Mouse (Mus musculus) forebrain, embryonic 16.5 days (tissue): ENCODE data around the gene Dnlz. TPM values are rescaled to one million over a fixed set of nuclear protein-coding genes. Genes with fewer than 3 reads are reported as not detected.
A peak's percentile ranks its signal among the peaks of the same experiment; 100 is the strongest.

Experiments
- ATAC-seq: fragments of 200-750 bp; cut with Nextera tagmentation; 2 replicates; pipeline ENCODE4 v1.8.0; 2017; ENCODE audit warnings: mild to moderate bottlenecking, moderate library complexity
- H3K27ac ChIP-seq: fragments of 300-500 bp; sonication (generic); 2 replicates; pipeline ENCODE4 v1.5.1; 2014; ENCODE audit warnings: low read length, control low read depth
- H3K27me3 ChIP-seq: fragments of 300-500 bp; sonication (generic); replicated peaks from 2 replicates; pipeline ENCODE4 v1.6.1; 2014; ENCODE audit warnings: low read length; ENCODE audit not compliant: control insufficient read depth, insufficient read depth
- H3K36me3 ChIP-seq: fragments of 300-500 bp; sonication (generic); 2 replicates; pipeline ENCODE4 v1.6.1; 2014; ENCODE audit not compliant: control insufficient read depth, insufficient read depth
- H3K4me1 ChIP-seq: fragments of 300-500 bp; sonication (generic); replicated peaks from 2 replicates; pipeline ENCODE4 v1.6.1; 2014; ENCODE audit warnings: low read length; ENCODE audit not compliant: control insufficient read depth, insufficient read depth
- H3K4me2 ChIP-seq: fragments of 300-500 bp; sonication (generic); 2 replicates; pipeline ENCODE4 v1.6.1; 2014; ENCODE audit warnings: mild to moderate bottlenecking, low read length, control low read depth
- H3K4me3 ChIP-seq: fragments of 300-500 bp; sonication (generic); replicated peaks from 2 replicates; pipeline ENCODE4 v1.5.1; 2014; ENCODE audit warnings: mild to moderate bottlenecking, low read length, control low read depth
- H3K9ac ChIP-seq: fragments of 300-500 bp; sonication (generic); replicated peaks from 2 replicates; pipeline ENCODE4 v1.6.1; 2014; ENCODE audit warnings: low read depth, low read length, control low read depth
- H3K9me3 ChIP-seq: fragments of 300-500 bp; sonication (generic); 2 replicates; pipeline ENCODE4 v1.6.1; 2016; ENCODE audit warnings: low read length; ENCODE audit not compliant: control insufficient read depth
- WGBS: fragments of 180-500 bp; shearing (Covaris S2); extraction: QIAGEN DNeasy Blood & Tissue Kit; methylation state at CpG from one replicate; pipeline ENCODE4 v1.1.7; 2014; 5-methylcytosine and 5-hydroxymethylcytosine counted together
- polyA plus RNA-seq: library from polyadenylated mRNA; unstranded; fragments of >200 nt; fragmentation: Nextera tagmentation; extraction: Ambion mirVana; gene quantifications from 2 replicates; pipeline ENCODE4 v1.2.1, GENCODE M21; 2015

Dnlz gene
- polyA plus RNA-seq, 1 experiment from 2014 or later = 32.5 TPM

- no peaks in the 10 kb centered on the region for H3K36me3 ChIP-seq
- H3K9ac ChIP-seq = no peak within 1 kb of the TSS
- WGBS = 59% methylated on average over 3 of the region's 3 CpGs
- no peak within 1 kb of the TSS for H3K27ac ChIP-seq
- no peaks in the 10 kb centered on the region for H3K4me1 ChIP-seq
- no peak within 1 kb of the TSS for H3K4me3 ChIP-seq
- H3K27me3 ChIP-seq = no peaks in the 10 kb centered on the region
- no peak for ATAC-seq
- H3K9me3 ChIP-seq = no peaks in the 10 kb centered on the region
- no peak within 1 kb of the TSS for H3K4me2 ChIP-seq
These were observed 8.9 kb upstream of the Dnlz start, which contains the start of gene Card9 for GRCm38 (mm10) chr2:26360772-26361171. Gene Card9 (minus strand): TSS chr2:26360918.

DNA sequence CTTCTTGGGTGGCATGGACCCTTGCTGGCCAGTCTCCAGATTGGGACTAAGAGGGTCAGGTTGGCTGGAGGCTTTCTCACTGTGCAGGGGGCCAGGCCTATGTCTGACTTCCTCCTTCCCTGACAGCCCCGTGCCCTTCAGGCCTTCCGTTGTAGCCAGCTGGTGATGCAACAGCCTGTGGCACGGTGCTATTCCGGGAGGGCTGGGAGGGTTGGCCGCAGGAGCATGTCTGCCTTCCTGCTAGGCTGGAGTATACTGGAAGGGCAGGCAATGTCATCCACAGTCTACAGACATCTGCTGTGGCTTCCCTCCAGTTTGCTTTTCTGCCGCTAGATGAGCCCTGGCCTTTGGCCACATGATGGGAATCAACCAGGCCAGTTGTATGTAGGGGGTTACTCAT lies 8.1 kb upstream of the Dnlz start:
- Histone ChIP-seq H3K4me1 (no peaks in the 10 kb centered on the region), H3K9ac (no peak overlapping the region), H3K9me3 (no peaks in the 10 kb centered on the region), H3K27ac (no peak overlapping the region), H3K4me2 (no peak overlapping the region), H3K36me3 (no peaks in the 10 kb centered on the region), H3K27me3 (no peaks in the 10 kb centered on the region), H3K4me3 (no peak overlapping the region)
- WGBS = 83% methylated on average over 6 of the region's 6 CpGs
- no peak for ATAC-seq

GRCm38 (mm10) chr2:26358667-26359320 lies 6.9 kb upstream of the Dnlz start:
- H3K27me3 ChIP-seq = no peaks in the 10 kb centered on the region
- no peak for ATAC-seq
- H3K27ac ChIP-seq = no peak overlapping the region
- no peaks in the 10 kb centered on the region for H3K9me3 ChIP-seq
- WGBS = 88% methylated on average over 13 of the region's 13 CpGs
- no peak overlapping the region for H3K4me2 ChIP-seq
- H3K4me1 ChIP-seq = no peaks in the 10 kb centered on the region
- no peak overlapping the region for H3K9ac ChIP-seq
- H3K4me3 ChIP-seq = no peak overlapping the region
- H3K36me3 ChIP-seq = no peaks in the 10 kb centered on the region

DNA sequence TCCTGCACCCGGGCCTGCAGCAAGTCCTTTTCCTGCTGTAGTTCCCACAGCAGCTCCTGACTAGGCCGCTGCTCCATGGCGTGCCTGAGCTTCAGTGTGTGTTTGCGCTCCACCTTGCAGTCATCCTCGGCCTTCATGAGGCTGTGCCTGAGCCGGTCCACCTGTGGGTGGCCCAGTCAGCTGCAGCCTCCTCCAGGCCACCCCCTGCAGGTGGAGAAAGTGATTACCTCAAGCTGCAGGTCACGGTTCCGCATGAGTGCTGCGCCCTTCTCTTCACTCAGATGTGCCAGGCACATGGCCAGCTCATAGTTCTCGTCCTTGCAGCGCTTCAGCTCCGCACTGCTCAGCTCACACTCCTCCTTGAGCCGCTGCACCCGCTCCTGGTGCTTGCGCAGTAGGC lies 5.6 kb upstream of the Dnlz start:
- no peak for ATAC-seq
- Histone ChIP-seq H3K9me3 (no peaks in the 10 kb centered on the region), H3K27ac (no peak overlapping the region), H3K36me3 (no peaks in the 10 kb centered on the region), H3K4me3 (no peak overlapping the region), H3K27me3 (no peaks in the 10 kb centered on the region), H3K4me2 (no peak overlapping the region), H3K4me1 (peaks cover 11% of the 10 kb centered on the region), H3K9ac (no peak overlapping the region)
- 48% methylated on average over 15 of the region's 15 CpGs for WGBS

DNA sequence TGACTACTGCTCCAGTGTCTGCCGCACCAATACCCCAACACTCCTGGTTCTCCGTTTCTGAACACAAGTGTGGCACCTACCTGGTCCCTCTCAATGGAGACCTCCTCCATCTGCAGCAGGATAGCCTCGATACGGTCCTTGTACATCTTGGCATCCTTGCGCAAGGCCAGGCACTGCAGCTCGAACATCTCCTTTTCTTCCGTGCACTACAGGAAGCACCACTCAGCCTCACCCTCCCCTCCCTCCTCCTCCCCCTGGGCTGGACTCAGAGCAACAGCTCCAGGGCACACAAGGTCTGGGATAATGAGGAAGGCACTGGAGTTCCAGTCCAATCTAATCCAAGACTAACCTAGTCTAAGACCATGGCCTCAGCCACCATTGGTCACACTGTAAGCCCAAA lies 4.8 kb upstream of the Dnlz start:
- no peak overlapping the region for H3K4me3 ChIP-seq
- no peak overlapping the region for H3K4me2 ChIP-seq
- no peak for ATAC-seq
- no peaks in the 10 kb centered on the region for H3K27me3 ChIP-seq
- WGBS = 70% methylated on average over 7 of the region's 7 CpGs
- no peaks in the 10 kb centered on the region for H3K9me3 ChIP-seq
- no peak overlapping the region for H3K9ac ChIP-seq
- no peaks in the 10 kb centered on the region for H3K36me3 ChIP-seq
- peaks cover 11% of the 10 kb centered on the region for H3K4me1 ChIP-seq
- H3K27ac ChIP-seq = no peak overlapping the region

- H3K4me3 ChIP-seq = no peak overlapping the region
- H3K9me3 ChIP-seq = no peaks in the 10 kb centered on the region
- H3K4me1 ChIP-seq = peaks cover 12% of the 10 kb centered on the region
- H3K9ac ChIP-seq = no peak overlapping the region
- H3K4me2 ChIP-seq = no peak overlapping the region
- H3K27me3 ChIP-seq = no peaks in the 10 kb centered on the region
- no peak overlapping the region for H3K27ac ChIP-seq
- 73% methylated on average over 4 of the region's 4 CpGs for WGBS
- no peaks in the 10 kb centered on the region for H3K36me3 ChIP-seq
- ATAC-seq = no peak
These were observed 4.3 kb upstream of the Dnlz start for GRCm38 (mm10) chr2:26356231-26356630.

DNA sequence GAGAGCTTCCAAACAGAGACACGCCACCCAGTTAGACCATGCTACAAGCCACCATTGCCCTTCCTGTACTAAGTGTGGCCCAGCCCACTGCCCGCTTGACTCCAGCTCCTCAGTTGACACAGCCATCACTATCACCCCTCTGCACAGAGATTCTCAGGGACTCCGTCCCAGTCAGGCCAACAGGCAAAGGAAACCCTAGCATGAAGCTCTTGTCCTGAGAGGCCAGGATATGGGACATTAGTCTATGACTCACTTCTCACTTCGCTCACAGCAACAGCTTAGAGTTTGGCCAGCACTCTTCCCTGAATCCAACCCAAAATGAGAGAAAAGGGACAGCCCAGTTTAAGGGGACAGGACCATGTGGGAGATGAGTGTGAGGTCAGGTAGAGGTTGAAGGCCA lies 2.5 kb upstream of the Dnlz start:
- ATAC-seq = no peak
- Histone ChIP-seq H3K27me3 (no peaks in the 10 kb centered on the region), H3K4me1 (peaks cover 20% of the 10 kb centered on the region), H3K4me2 (no peak overlapping the region), H3K9ac (no peak overlapping the region), H3K36me3 (no peaks in the 10 kb centered on the region), H3K27ac (no peak overlapping the region), H3K9me3 (no peaks in the 10 kb centered on the region), H3K4me3 (no peak overlapping the region)
- WGBS = 92% methylated on average over 4 of the region's 4 CpGs

GRCm38 (mm10) chr2:26353066-26353980 lies 1.4 kb upstream of the Dnlz start:
- Histone ChIP-seq H3K4me3 (peak overlapping the region; percentile 89), H3K4me1 (peaks cover 20% of the 10 kb centered on the region), H3K4me2 (peak overlapping the region; percentile 82), H3K27ac (no peak overlapping the region), H3K9ac (peak overlapping the region; percentile 96), H3K9me3 (no peaks in the 10 kb centered on the region), H3K36me3 (no peaks in the 10 kb centered on the region; the same call in 1 of the 2 replicates), H3K27me3 (no peaks in the 10 kb centered on the region)
- no peak for ATAC-seq
- 88% methylated on average over 11 of the region's 11 CpGs for WGBS

- H3K4me2 ChIP-seq = peak overlapping the region; percentile 82
- H3K27me3 ChIP-seq = no peaks in the 10 kb centered on the region
- peaks cover 20% of the 10 kb centered on the region for H3K4me1 ChIP-seq
- H3K4me3 ChIP-seq = peak overlapping the region; percentile 89
- peak overlapping the region; percentile 96 for H3K9ac ChIP-seq
- H3K36me3 ChIP-seq = no peaks in the 10 kb centered on the region; the same call in none of the 2 replicates
- ATAC-seq = peak; percentile 57
- no peaks in the 10 kb centered on the region for H3K9me3 ChIP-seq
- 3% methylated on average over 36 of the region's 36 CpGs for WGBS
- peak overlapping the region; percentile 87 for H3K27ac ChIP-seq
These were observed 491 bp upstream of the Dnlz start for GRCm38 (mm10) chr2:26352291-26352910.
